Mouse (Mus musculus) heart, postnatal 36 days (tissue): Measurements from ENCODE around the gene Togaram2. TPM values are rescaled to one million over a fixed set of nuclear protein-coding genes. Genes with fewer than 3 reads are reported as not detected.

Source experiments
- DNase-seq, 2 experiments: peaks; one replicate each; pipeline ENCODE4 v3.0.0; 2021 to 2022
- intact Hi-C: fragments of 180-260 bp; cut with DNase I; formaldehyde crosslinking; loops from one replicate; pipeline ENCODE4 v1.15.1; 2025
- total RNA-seq, 2 experiments: library from RNA; stranded (reverse); gene quantifications; 2 replicates each; pipeline ENCODE4 v1.2.3; 2021

The Togaram2 gene
- total RNA-seq, 2 experiments from 2014 or later = 3.9 to 5.9 TPM

GRCm38 (mm10) chr17:71674886-71675285, 1.8 kb downstream of the Togaram2 start:
- intact Hi-C loops = loop anchor here (5.0 kb wide), 1 partner anchor 117 kb away; no protein-coding TSS in a partner anchor
- DNase-seq = peak; percentile 56 to 65

- intact Hi-C loops = no loop called here
- DNase-seq = no peak
Measured at GRCm38 (mm10) chr17:71681666-71682065, 8.6 kb downstream of the Togaram2 start.

DNA sequence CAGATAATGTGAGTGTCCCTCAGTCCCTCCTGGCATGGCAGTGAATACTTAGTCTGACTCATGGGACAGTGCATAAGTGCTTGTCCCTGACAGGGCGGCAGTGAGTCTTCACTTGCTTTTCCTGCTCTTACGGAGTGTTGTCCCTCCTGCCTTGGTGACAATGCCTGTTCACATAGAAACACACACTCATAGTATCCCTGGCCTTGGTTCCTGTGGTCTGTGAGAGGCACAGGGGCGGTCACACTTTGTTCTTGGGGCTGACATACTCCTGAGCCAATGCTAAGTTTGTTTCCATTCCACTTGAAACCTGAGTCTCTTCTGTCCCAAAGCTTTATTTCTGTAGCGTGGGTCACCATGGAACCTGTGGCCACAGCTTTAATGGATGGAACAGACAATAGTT, 9.3 kb downstream of the Togaram2 start:
- DNase-seq = no peak
- intact Hi-C loops = no loop called here

- DNase-seq = no peak
- intact Hi-C loops = no loop called here
Measured at GRCm38 (mm10) chr17:71683281-71683680, 10.2 kb downstream of the Togaram2 start.

DNA sequence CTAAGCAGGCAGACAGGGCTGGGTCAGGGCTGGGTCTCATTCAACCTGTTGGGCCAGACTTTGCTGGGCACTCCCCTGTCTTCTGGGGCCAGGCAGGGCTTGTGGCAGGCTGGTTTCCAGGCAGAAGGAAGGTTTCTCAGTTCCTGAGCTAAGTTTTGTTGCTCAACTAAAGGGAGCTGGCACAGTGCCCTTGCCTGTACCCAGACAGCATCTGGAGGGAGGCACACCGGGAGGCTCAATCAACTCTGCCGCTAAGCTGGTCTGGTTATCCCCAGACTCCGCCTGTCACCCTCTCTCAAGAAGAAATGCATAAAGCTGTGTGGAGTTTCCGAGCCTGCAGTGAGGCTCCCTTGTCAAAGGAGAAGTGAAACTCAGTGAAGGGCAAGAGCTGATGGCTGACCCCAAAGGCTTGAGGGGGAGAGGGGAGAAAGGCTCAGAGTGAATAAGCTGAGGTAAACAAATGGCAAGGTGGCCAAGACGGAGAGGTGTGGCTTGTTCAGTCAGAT, 11.1 kb downstream of the Togaram2 start:
- intact Hi-C loops = no loop called here
- no peak for DNase-seq

- intact Hi-C loops = no loop called here
- DNase-seq = no peak
Measured at GRCm38 (mm10) chr17:71687436-71687835, 14.4 kb downstream of the Togaram2 start.

DNA sequence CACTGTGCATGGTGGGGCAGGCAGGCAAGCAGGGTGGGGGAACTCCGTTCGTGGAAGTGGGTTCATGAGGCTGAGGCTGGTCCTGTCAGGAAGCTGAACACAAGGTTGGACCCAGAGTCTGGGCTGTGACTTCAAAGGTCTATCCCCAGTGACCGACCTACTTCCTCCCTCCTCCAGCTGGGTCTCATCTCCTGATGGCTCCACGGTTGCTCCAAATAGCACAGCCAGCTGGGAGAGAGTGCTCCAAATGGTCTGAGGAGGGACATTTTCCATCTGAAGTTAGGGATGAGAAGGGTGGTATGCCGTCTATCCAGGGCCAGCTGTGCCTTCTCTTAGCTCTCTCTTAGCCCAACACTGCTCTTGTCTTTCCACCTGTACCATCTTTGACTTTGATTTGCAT, 16.8 kb downstream of the Togaram2 start:
- intact Hi-C loops = no loop called here
- peak in 1 of 2 experiments; percentile 35 for DNase-seq

GRCm38 (mm10) chr17:71691361-71691875, 18.4 kb downstream of the Togaram2 start:
- intact Hi-C loops = no loop called here

GRCm38 (mm10) chr17:71693313-71693712, 20.3 kb downstream of the Togaram2 start:
- intact Hi-C loops = no loop called here
- DNase-seq = no peak

More at GRCm38 (mm10) chr17:71691361-71691875, 18.4 kb downstream of the Togaram2 start:
- DNase-seq = no peak

DNA sequence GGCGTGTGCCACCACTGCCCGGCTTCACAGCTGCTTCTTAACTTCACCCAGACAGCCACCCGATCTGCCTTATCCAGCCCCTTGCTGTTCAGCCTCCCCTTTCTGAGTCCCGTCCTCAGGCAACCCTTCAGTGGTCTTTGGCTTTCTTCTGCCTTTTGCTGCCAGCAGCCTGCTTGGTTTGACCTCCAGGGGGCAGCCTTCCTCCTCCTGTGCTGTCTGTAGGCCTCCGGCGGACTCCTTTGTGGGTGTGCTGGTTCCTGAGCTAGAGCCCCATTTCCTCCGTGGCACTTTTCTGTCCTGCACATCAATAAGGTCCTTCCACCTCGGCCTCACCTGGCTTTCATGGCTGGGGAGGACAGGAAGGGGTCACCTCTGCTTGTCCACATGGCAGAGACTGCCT, 20.7 kb downstream of the Togaram2 start:
- intact Hi-C loops = no loop called here
- no peak for DNase-seq

- intact Hi-C loops = loop anchor here (5.0 kb wide), 2 partner anchors 87 to 102 kb away; no protein-coding TSS in a partner anchor
- DNase-seq = no peak
Measured at GRCm38 (mm10) chr17:71695151-71695550, 22.1 kb downstream of the Togaram2 start.

- intact Hi-C loops = loop anchor here (5.0 kb wide), 2 partner anchors 86 to 101 kb away; no protein-coding TSS in a partner anchor
- peak in 1 of 2 experiments; percentile 31 for DNase-seq
Measured at GRCm38 (mm10) chr17:71695716-71696315, 22.8 kb downstream of the Togaram2 start.

DNA sequence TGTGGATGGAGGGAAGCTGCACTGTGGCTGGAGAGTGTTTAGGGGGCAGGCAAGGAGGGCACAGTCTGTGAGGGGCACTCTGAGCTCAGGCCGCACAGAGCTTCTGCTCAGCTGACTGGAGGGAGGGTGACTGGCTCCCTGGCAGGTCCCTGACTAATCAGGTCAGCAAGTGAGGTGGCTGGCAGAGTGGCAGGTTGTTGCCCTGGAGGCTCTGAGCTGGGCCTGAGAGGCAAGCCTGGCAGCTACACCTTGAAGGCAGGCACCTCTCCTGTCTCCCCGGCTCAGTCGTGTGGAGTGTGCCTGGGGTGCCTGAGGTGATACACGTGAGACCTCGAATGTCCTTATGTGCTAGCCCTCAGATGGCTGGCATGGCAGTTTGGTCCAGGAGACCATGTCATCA, 23.3 kb downstream of the Togaram2 start:
- DNase-seq = peak; percentile 32 to 48
- intact Hi-C loops = loop anchor here (5.0 kb wide), 2 partner anchors 86 to 101 kb away; no protein-coding TSS in a partner anchor

DNA sequence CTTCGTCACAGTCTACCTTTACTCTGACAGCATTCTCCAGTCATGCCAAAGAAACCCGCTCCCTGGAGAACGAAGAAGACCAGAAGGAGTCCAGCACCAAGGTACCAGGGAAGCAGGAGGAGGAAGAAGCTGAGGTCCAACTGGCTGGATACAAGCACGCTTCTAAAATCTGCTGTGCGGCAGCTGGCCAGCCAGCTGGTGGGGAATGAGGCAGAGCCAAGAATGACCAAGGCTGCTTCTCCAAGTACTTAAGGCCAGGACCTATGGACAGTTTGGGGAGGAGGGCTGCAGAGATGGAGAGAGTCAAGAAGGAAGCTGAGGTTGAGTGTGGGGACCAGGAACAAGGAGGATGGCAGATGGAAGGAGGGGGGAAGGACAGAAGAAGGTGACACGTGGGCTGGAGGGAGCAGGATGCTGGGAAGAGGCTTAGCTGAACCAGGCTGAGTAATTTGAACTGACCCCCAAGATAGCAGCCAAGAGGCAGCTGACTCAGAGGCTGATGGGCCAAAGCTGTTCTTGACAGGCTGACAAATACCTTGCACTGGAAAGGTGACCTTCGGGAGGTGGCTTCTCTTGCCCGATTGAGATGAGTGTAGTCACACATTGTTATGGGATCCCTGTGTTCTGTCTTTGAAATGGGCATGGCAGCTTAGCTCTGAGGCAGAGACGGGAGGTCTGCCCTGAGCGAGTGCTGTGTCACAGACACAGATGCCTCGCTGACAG, 25.0 kb downstream of the Togaram2 start:
- intact Hi-C loops = loop anchor here (2.0 to 5.0 kb wide), 3 partner anchors 33 to 99 kb away; no protein-coding TSS in a partner anchor
- DNase-seq = peak; percentile 53 to 65

DNA sequence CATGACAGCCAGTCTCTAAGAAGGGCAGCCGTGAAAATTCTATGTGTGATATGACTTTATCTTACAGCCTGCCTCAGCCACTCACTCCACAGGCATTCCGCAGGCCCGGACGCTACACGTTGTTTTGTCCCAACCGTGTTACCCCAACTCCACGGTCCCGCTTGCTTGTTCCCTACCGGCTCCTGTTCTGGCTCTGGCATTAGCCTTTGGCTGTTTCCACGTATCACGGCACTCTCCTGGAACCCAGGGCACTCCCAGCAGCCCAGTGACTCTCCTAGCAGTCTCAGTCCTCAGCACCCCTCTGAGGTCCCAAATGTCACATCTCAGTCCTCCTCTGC, 25.5 kb downstream of the Togaram2 start:
- intact Hi-C loops = loop anchor here (2.0 to 5.0 kb wide), 3 partner anchors 32 to 99 kb away; no protein-coding TSS in a partner anchor
- peak in 1 of 2 experiments; percentile 32 for DNase-seq

GRCm38 (mm10) chr17:71705113-71705512, 32.1 kb downstream of the Togaram2 start:
- no peak for DNase-seq
- intact Hi-C loops = loop anchor here (2.0 kb wide), 1 partner anchor 16 kb away; no protein-coding TSS in a partner anchor

DNA sequence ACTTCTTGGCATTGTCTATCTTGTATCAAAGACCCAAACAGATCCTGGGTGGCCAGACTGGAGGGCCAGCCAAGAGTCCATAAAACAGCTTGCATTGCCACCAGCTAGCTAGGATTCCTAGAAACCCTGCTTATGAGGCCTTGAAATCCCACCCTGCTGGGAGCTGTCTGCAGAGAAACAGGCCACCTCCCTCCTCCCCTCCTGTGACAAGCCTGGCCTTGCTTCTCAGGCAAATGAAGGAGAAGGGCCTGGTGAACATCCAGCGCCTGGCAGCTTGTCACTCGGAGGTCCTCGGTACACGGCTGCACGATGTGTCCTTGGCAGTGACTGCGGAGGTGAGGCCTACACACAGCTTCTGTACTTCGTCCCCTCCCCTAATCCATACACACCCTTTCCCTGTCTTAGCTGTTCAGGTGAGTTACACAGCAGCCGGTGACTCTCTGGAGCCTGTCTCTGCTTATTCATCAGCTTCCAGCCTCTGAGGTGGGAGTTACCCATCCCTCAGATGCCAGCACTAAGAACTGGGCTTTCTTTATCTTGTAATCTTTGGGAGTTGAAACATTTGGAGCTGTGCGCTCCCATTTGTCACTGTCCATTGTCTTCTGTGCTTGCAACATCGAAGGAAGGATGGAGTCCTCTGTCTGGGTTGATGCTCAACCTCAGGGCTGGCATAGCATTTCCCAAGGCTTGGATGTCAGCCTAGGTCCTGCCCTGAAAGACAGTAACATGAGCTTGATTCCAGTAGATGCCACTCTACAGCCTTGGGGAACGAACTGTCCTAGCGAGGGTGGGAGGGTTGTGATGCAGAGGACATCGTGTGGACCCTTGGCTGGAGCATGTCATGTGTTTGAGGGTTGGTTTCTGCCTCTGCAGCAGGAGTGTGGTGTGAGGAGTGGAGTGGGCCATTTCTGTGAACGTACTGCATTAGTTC, 32.8 kb downstream of the Togaram2 start:
- DNase-seq = peak; percentile 37 to 50
- intact Hi-C loops = loop anchor here (2.0 kb wide), 1 partner anchor 15 kb away; no protein-coding TSS in a partner anchor

- DNase-seq = no peak
- intact Hi-C loops = no loop called here
Measured at GRCm38 (mm10) chr17:71707715-71708114, 34.7 kb downstream of the Togaram2 start.

- intact Hi-C loops = no loop called here
- peak; percentile 44 to 51 for DNase-seq
Measured at GRCm38 (mm10) chr17:71712279-71712678, 39.2 kb downstream of the Togaram2 start.

DNA sequence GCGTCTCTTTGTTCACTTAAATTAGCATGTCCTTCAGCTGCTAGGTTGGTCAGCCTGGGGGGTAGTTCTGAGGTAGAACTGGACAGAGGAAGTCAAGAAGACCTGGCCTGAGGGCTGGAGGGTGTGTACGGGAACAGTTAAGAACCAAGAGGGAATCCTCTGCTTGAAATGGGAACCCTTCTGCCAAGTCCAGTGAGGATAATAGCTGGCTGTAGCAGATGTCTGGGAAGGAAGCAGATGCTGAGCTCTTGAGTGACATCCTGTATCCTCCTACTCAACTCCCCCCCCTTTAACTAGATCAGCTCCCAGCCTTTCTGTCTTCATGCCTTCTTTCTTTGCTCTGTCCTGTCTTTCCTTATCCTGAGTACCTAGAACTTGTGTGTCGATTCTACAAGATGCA, 42.0 kb downstream of the Togaram2 start:
- intact Hi-C loops = no loop called here
- DNase-seq = no peak
